In the genomic region with DNA sequence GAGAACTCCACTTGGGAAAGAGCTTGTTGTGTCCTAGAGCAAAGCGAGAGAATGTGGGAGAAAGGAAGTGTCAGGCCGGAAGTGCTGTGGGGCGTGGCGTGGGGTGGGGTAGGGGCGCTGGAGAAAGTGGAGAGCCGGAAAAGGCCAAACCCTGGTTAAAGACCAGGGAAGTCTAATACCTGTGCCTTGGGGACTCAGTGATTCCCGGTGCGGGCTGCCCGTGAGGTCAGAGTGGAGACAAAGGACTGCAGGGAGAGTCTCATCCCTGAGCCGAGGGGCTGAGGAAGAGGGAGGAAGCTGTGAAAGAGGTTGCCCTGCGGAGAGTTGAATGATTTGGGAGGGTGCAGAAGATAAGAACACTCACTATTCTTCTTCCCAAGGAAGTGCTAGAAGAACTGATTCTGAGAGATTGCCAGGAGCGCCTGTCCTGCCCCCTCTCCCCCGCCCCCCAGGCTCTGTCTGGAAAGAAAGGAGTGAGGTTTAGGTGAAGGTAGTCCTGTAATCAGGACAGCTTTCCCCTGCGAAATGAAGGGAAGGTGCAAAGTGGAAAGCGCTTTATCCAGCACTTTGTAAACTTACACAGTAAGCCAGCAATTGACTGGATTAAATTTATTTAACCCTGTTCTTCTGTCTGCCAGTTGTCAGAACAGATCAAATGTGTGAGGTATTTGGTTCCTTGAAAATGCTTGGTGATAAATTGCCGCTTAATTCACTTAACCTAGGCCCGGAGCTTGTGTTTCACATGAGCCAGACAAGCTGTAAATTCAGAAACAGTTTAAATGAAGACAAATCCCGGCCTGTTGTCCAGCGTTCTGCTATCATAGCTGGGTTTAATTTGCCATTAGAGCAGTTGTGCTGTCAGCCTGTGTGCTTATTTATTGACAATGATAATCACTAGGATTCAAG, we compare ENCODE assay signal across 8 mouse cellular contexts. TPM values are rescaled to one million over a fixed set of nuclear protein-coding genes. Genes with fewer than 3 reads are reported as not detected.
DNase-seq lines count a peak whose midpoint lies in the region.

No protein-coding gene starts in this region.

- peaks cover 30% of the 10 kb centered on the region for H3K4me1 ChIP-seq in heart, embryonic 10.5 days

- DNase-seq in thymus, postnatal 4 days = peak; percentile 23
- DNase-seq in thymus, postnatal 25 days = no peak
- no peak for DNase-seq in heart, embryonic 10.5 days (ENCODE audit: low spot score)
- peak; percentile 54 for DNase-seq in kidney, postnatal 14 days
- DNase-seq in lung, postnatal 36 days = peak; percentile 67
- no peak for DNase-seq in right cerebral cortex, postnatal 14 days
- DNase-seq in thymus, adult 18-20 months = no peak
- DNase-seq in urinary bladder, postnatal 4 days (ENCODE audit: low spot score in 2 of 2) = no peak

- H3K4me3 ChIP-seq in heart, embryonic 10.5 days = peak overlapping the region; percentile 58

- H3K27me3 ChIP-seq in heart, embryonic 10.5 days (ENCODE audit: insufficient read depth, poor library complexity, severe bottlenecking) = no peaks in the 10 kb centered on the region

- 7% methylated on average over 19 of the region's 19 CpGs for WGBS in heart, embryonic 10.5 days

- no peaks in the 10 kb centered on the region for H3K36me3 ChIP-seq in heart, embryonic 10.5 days

- H3K27ac ChIP-seq in heart, embryonic 10.5 days = peak overlapping the region; percentile 86

- no peaks in the 10 kb centered on the region for H3K9me3 ChIP-seq in heart, embryonic 10.5 days

RNA-seq across cellular contexts. Expression of a gene that starts 11.3 kb away (rescaled TPM):
- polyA plus RNA-seq in heart, embryonic 10.5 days (2016; fragmentation: Nextera tagmentation; extraction: Ambion mirVana) = 13.5 and 16.4 TPM in 2 replicates

Comparison
In these comparisons a context has a peak if more than half of its experiments do, and no peak if none do; other contexts are left out.
1. DNase-seq: peak in thymus, postnatal 4 days (single experiment), kidney, postnatal 14 days (single experiment) and lung, postnatal 36 days (single experiment); none in thymus, postnatal 25 days (single experiment), heart, embryonic 10.5 days (single experiment), right cerebral cortex, postnatal 14 days (single experiment), thymus, adult 18-20 months (0 of 2) and urinary bladder, postnatal 4 days (0 of 2).